Comparison of ENCODE assay signal across 8 mouse cellular contexts in genomic region chr11:118417496-118417895, GRCm38 (mm10). TPM values are rescaled to one million over a fixed set of nuclear protein-coding genes. Genes with fewer than 3 reads are reported as not detected.
DNase-seq lines count a peak whose midpoint lies in the region; ATAC-seq and TF ChIP-seq lines count a peak whose summit lies in the region.

No protein-coding gene starts in this region.

- TF ChIP-seq CTCF in bone marrow macrophage, adult 2 months (IDR thresholded peaks at IDR 0.05; ENCODE audit: low read depth, low read length), result no peak
- TF ChIP-seq CTCF in thymus, adult 2 months (IDR thresholded peaks at IDR 0.05; ENCODE audit: borderline replicate concordance, control insufficient read depth, extremely low read depth, insufficient read depth, low read length, poor library complexity), result no peak

- intact Hi-C loops in heart, postnatal 10 days (cut with DNase I), result no loop called here

- H3K9ac ChIP-seq in heart, embryonic 14.5 days (ENCODE audit: low read length), result peak overlapping the region; percentile 98
- peak overlapping the region; percentile 94; the same call in 1 of the 2 replicates for H3K9ac ChIP-seq in hindbrain, embryonic 12.5 days

- no peak for TF ChIP-seq POLR2A in bone marrow macrophage, adult 2 months (IDR thresholded peaks at IDR 0.05; ENCODE audit: borderline replicate concordance, low read depth, low read length)
- no peak for TF ChIP-seq POLR2A in thymus, adult 2 months (IDR thresholded peaks at IDR 0.05; ENCODE audit: control insufficient read depth, extremely low read depth, insufficient read depth, low read length, poor library complexity)

- WGBS in heart, embryonic 14.5 days, result 93% methylated on average over 9 of the region's 9 CpGs
- WGBS in hindbrain, embryonic 12.5 days, result 93% methylated on average over 9 of the region's 9 CpGs
- WGBS in midbrain, embryonic 10.5 days, result 96% methylated on average over 9 of the region's 9 CpGs
- 95% methylated on average over 9 of the region's 9 CpGs for WGBS in thymus, adult 2 months

- H3K4me1 ChIP-seq in heart, embryonic 14.5 days (ENCODE audit: control insufficient read depth in 2 of 2, insufficient read depth in 2 of 2, low read length in 2 of 2), result peaks cover 9 to 17% of the 10 kb centered on the region in 2 experiments
- H3K4me1 ChIP-seq in bone marrow macrophage, adult 2 months (ENCODE audit: control insufficient read depth, insufficient read depth, low read length), result peaks cover 36% of the 10 kb centered on the region
- H3K4me1 ChIP-seq in hindbrain, embryonic 12.5 days, result peaks cover 31% of the 10 kb centered on the region
- peaks cover 40% of the 10 kb centered on the region for H3K4me1 ChIP-seq in midbrain, embryonic 10.5 days
- H3K4me1 ChIP-seq in thymus, adult 2 months (replicated peaks; ENCODE audit: control insufficient read depth, insufficient read depth, low read length), result peaks cover 16% of the 10 kb centered on the region

- no peaks in the 10 kb centered on the region for H3K27me3 ChIP-seq in heart, embryonic 14.5 days (ENCODE audit: control insufficient read depth, insufficient read depth, low read length)
- no peaks in the 10 kb centered on the region for H3K27me3 ChIP-seq in hindbrain, embryonic 12.5 days
- no peaks in the 10 kb centered on the region for H3K27me3 ChIP-seq in midbrain, embryonic 10.5 days (ENCODE audit: low read depth, poor library complexity, severe bottlenecking)
- no peaks in the 10 kb centered on the region for H3K27me3 ChIP-seq in thymus, adult 2 months (ENCODE audit: control insufficient read depth, insufficient read depth, low read length)

- no peak overlapping the region for H3K27ac ChIP-seq in heart, embryonic 14.5 days (replicated peaks in 1 of 2; ENCODE audit: control insufficient read depth in 1 of 2, insufficient read depth in 1 of 2, low read depth in 2 of 2, low read length in 2 of 2)
- H3K27ac ChIP-seq in bone marrow macrophage, adult 2 months (ENCODE audit: insufficient read depth, low read depth, low read length), result no peak overlapping the region
- no peak overlapping the region for H3K27ac ChIP-seq in hindbrain, embryonic 12.5 days
- no peak overlapping the region for H3K27ac ChIP-seq in midbrain, embryonic 10.5 days (replicated peaks)
- no peak overlapping the region for H3K27ac ChIP-seq in thymus, adult 2 months (ENCODE audit: control insufficient read depth, insufficient read depth, low read length)

- no peak for ATAC-seq in heart, embryonic 14.5 days (ENCODE audit: insufficient number of reproducible peaks, insufficient read depth, low FRiP score, low read depth)
- no peak for ATAC-seq in hindbrain, embryonic 12.5 days (ENCODE audit: low FRiP score)

- H3K4me3 ChIP-seq in heart, embryonic 14.5 days (ENCODE audit: control insufficient read depth in 1 of 2, insufficient read depth in 1 of 2, low read depth in 1 of 2, low read length in 2 of 2), result peak overlapping the region in 1 of 2 experiments; percentile 92; a peak in 2 of 4 replicates
- H3K4me3 ChIP-seq in bone marrow macrophage, adult 2 months (ENCODE audit: insufficient read depth, low read length), result peak overlapping the region; percentile 72
- H3K4me3 ChIP-seq in hindbrain, embryonic 12.5 days, result peak overlapping the region; percentile 92
- H3K4me3 ChIP-seq in midbrain, embryonic 10.5 days, result peak overlapping the region; percentile 99
- H3K4me3 ChIP-seq in thymus, adult 2 months (ENCODE audit: control insufficient read depth, insufficient read depth, low read length), result no peak overlapping the region

- no peaks in the 10 kb centered on the region for H3K9me3 ChIP-seq in heart, embryonic 14.5 days (ENCODE audit: control insufficient read depth, low read length)
- no peaks in the 10 kb centered on the region for H3K9me3 ChIP-seq in hindbrain, embryonic 12.5 days (replicated peaks)
- H3K9me3 ChIP-seq in midbrain, embryonic 10.5 days (replicated peaks), result no peaks in the 10 kb centered on the region

- peaks cover 38% of the 10 kb centered on the region for H3K36me3 ChIP-seq in heart, embryonic 14.5 days (ENCODE audit: control insufficient read depth, insufficient read depth, low read length)
- H3K36me3 ChIP-seq in hindbrain, embryonic 12.5 days, result peaks cover 23% of the 10 kb centered on the region
- peaks cover 39% of the 10 kb centered on the region for H3K36me3 ChIP-seq in midbrain, embryonic 10.5 days
- H3K36me3 ChIP-seq in thymus, adult 2 months (ENCODE audit: control insufficient read depth, insufficient read depth, low read length), result peaks cover 3% of the 10 kb centered on the region; the same call in 1 of the 2 replicates

- H3K4me2 ChIP-seq in heart, embryonic 14.5 days (ENCODE audit: low read length), result peak overlapping the region; percentile 84
- H3K4me2 ChIP-seq in hindbrain, embryonic 12.5 days (replicated peaks), result peak overlapping the region; percentile 93; the same call in 1 of the 2 replicates

- DNase-seq in heart, postnatal 10 days, result no peak
- no peak for DNase-seq in midbrain, embryonic 10.5 days (ENCODE audit: low spot score)
- no peak for DNase-seq in thymus, adult 2 months
- no peak for DNase-seq in ovary, postnatal 10 days (ENCODE audit: low spot score)
- DNase-seq in cerebellum, adult 8-10 months, result no peak

RNA-seq across cellular contexts. Expression of gene Cant1, which starts 1.4 kb away (rescaled TPM):
- polyA plus RNA-seq in heart, embryonic 14.5 days (2014; fragmentation: Nextera tagmentation; extraction: Ambion mirVana), result 12.0 and 19.2 TPM in 2 replicates
- 10 to 100 TPM; 20.4 to 22.0 TPM for total RNA-seq in heart, postnatal 10 days (2021)
- 31.9 and 36.2 TPM in 2 replicates for polyA plus RNA-seq in bone marrow macrophage, adult 2 months (2012; ENCODE audit: insufficient read depth, insufficient read length, missing spikeins)
- polyA plus RNA-seq in hindbrain, embryonic 12.5 days (2016; fragmentation: Nextera tagmentation; extraction: Ambion mirVana), result 28.4 and 31.3 TPM in 2 replicates
- 22.8 and 23.3 TPM in 2 replicates for polyA plus RNA-seq in midbrain, embryonic 10.5 days (2016; fragmentation: Nextera tagmentation; extraction: Ambion mirVana)
- polyA plus RNA-seq in thymus, adult 2 months (2012; rRNA removed), result 100 and 105 TPM in 2 replicates

RNA-seq across cellular contexts. Expression of gene C1qtnf1, which starts 10.5 kb away (rescaled TPM):
- polyA plus RNA-seq in heart, embryonic 14.5 days (2014; fragmentation: Nextera tagmentation; extraction: Ambion mirVana), result 7.3 and 7.5 TPM in 2 replicates
- total RNA-seq in heart, postnatal 10 days (2021), result 10 to 100 TPM; 38.0 to 38.4 TPM
- not detected in 2 replicates for polyA plus RNA-seq in bone marrow macrophage, adult 2 months (2012; ENCODE audit: insufficient read depth, insufficient read length, missing spikeins)
- polyA plus RNA-seq in hindbrain, embryonic 12.5 days (2016; fragmentation: Nextera tagmentation; extraction: Ambion mirVana), result 3.0 and 4.4 TPM in 2 replicates
- polyA plus RNA-seq in midbrain, embryonic 10.5 days (2016; fragmentation: Nextera tagmentation; extraction: Ambion mirVana), result 2.0 and 2.9 TPM in 2 replicates
- 8.4 and 10.6 TPM in 2 replicates for polyA plus RNA-seq in thymus, adult 2 months (2012; rRNA removed)

RNA-seq across cellular contexts. Expression of gene Lgals3bp, which starts 15.6 kb away (rescaled TPM):
- 7.2 and 12.7 TPM in 2 replicates for polyA plus RNA-seq in heart, embryonic 14.5 days (2014; fragmentation: Nextera tagmentation; extraction: Ambion mirVana)
- 10 to 100 TPM; 31.3 to 31.7 TPM for total RNA-seq in heart, postnatal 10 days (2021)
- 786 and 891 TPM in 2 replicates for polyA plus RNA-seq in bone marrow macrophage, adult 2 months (2012; ENCODE audit: insufficient read depth, insufficient read length, missing spikeins)
- 2.3 and 3.3 TPM in 2 replicates for polyA plus RNA-seq in hindbrain, embryonic 12.5 days (2016; fragmentation: Nextera tagmentation; extraction: Ambion mirVana)
- 0.68 and 1.7 TPM in 2 replicates for polyA plus RNA-seq in midbrain, embryonic 10.5 days (2016; fragmentation: Nextera tagmentation; extraction: Ambion mirVana)
- polyA plus RNA-seq in thymus, adult 2 months (2012; rRNA removed), result 450 and 565 TPM in 2 replicates

RNA-seq across cellular contexts. Expression of gene Engase, which starts 59.1 kb away (rescaled TPM):
- polyA plus RNA-seq in heart, embryonic 14.5 days (2014; fragmentation: Nextera tagmentation; extraction: Ambion mirVana), result 3.1 and 4.8 TPM in 2 replicates
- 1 to 10 TPM; 6.6 to 7.1 TPM for total RNA-seq in heart, postnatal 10 days (2021)
- 32.7 and 38.9 TPM in 2 replicates for polyA plus RNA-seq in bone marrow macrophage, adult 2 months (2012; ENCODE audit: insufficient read depth, insufficient read length, missing spikeins)
- polyA plus RNA-seq in hindbrain, embryonic 12.5 days (2016; fragmentation: Nextera tagmentation; extraction: Ambion mirVana), result 7.1 and 7.2 TPM in 2 replicates
- polyA plus RNA-seq in midbrain, embryonic 10.5 days (2016; fragmentation: Nextera tagmentation; extraction: Ambion mirVana), result 7.3 and 8.6 TPM in 2 replicates
- 56.5 and 58.1 TPM in 2 replicates for polyA plus RNA-seq in thymus, adult 2 months (2012; rRNA removed)

Comparison
In these comparisons a context has a peak if more than half of its experiments do, and no peak if none do; other contexts are left out.
1. RNA of gene Lgals3bp, which starts 15.6 kb away (polyA plus RNA-seq): 786 to 891 TPM in bone marrow macrophage, adult 2 months and 450 to 565 TPM in thymus, adult 2 months; 7.2 to 12.7 TPM in heart, embryonic 14.5 days, 2.3 to 3.3 TPM in hindbrain, embryonic 12.5 days and 0.68 to 1.7 TPM in midbrain, embryonic 10.5 days; every median in the first group is over 10 times any median in the second.